Mouse (Mus musculus): ENCODE data around the gene Mylpf.

Gene Mylpf

GRCm38 (mm10) chr7:127262218-127262961 is 53.7 kb downstream of the Mylpf start:
- no peak for DNase-seq

GRCm38 (mm10) chr7:127263526-127263925 is 54.8 kb downstream of the Mylpf start:
- no peak for DNase-seq

Measured in thymus, postnatal 25 days (tissue).